Mouse (Mus musculus) C2C12 (cell line): ENCODE measurements around the gene Nmt1. TPM values are rescaled to one million over a fixed set of nuclear protein-coding genes. Genes with fewer than 3 reads are reported as not detected.

Experiments used
- H3K27me3 ChIP-seq: one replicate; pipeline ENCODE4 v1.6.1; 2011; ENCODE audit not compliant: control insufficient read depth, insufficient read depth, insufficient read length
- H3K36me3 ChIP-seq: one replicate; pipeline ENCODE4 v1.6.1; 2011; ENCODE audit not compliant: control insufficient read depth, insufficient read depth
- H3K4me3 ChIP-seq: one replicate; pipeline ENCODE4 v1.5.1; 2011; ENCODE audit warnings: mild to moderate bottlenecking, control low read depth; ENCODE audit not compliant: poor library complexity, insufficient read depth, severe bottlenecking
- H3K79me2 ChIP-seq: one replicate; pipeline ENCODE4 v1.6.1; 2011; ENCODE audit not compliant: control insufficient read depth, insufficient read depth
- H3K79me3 ChIP-seq: one replicate; pipeline ENCODE4 v1.6.1; 2011; ENCODE audit warnings: low read depth, control low read depth
- H3ac ChIP-seq: one replicate; pipeline ENCODE3; 2011; ENCODE audit warnings: low read depth; ENCODE audit not compliant: control insufficient read depth, insufficient read length
- CEBPB ChIP-seq: IDR thresholded peaks from one replicate; pipeline ENCODE4 v1.6.1; 2011; ENCODE audit warnings: low read depth, mild to moderate bottlenecking, control low read depth, moderate library complexity
- CTCF ChIP-seq: IDR thresholded peaks from one replicate; pipeline ENCODE4 v1.5.1; 2011; ENCODE audit not compliant: control insufficient read depth, insufficient read depth, insufficient read length
- FOSL1 ChIP-seq: IDR thresholded peaks from one replicate; pipeline ENCODE4 v1.8.0; 2011; ENCODE audit warnings: mild to moderate bottlenecking, low read length; ENCODE audit not compliant: poor library complexity, insufficient read depth, severe bottlenecking
- MAX ChIP-seq: IDR thresholded peaks from one replicate; pipeline ENCODE4 v1.6.1; 2011; ENCODE audit warnings: mild to moderate bottlenecking, control low read depth
- MYOD1 ChIP-seq: IDR thresholded peaks from one replicate; pipeline ENCODE4 v1.6.1; 2011; ENCODE audit warnings: low read depth; ENCODE audit not compliant: control insufficient read depth, insufficient read length
- MYOG ChIP-seq: IDR thresholded peaks from one replicate; pipeline ENCODE4 v1.6.1; 2011; ENCODE audit not compliant: control insufficient read depth, insufficient read length; ENCODE audit errors: extremely low read depth
- USF1 ChIP-seq: IDR thresholded peaks from one replicate; pipeline ENCODE4 v1.6.1; 2011; ENCODE audit warnings: low read depth, mild to moderate bottlenecking, control low read depth, moderate library complexity
- polyA plus RNA-seq: library from polyadenylated mRNA; unstranded; fragments of >200 nt; fragmentation: generic; extraction: Trizol; gene quantifications from one replicate; pipeline ENCODE4 v1.2.1, GENCODE M21; 2012; ENCODE audit warnings: missing spikeins

The Nmt1 gene
- polyA plus RNA-seq, 1 experiment = 64.9 TPM

DNA sequence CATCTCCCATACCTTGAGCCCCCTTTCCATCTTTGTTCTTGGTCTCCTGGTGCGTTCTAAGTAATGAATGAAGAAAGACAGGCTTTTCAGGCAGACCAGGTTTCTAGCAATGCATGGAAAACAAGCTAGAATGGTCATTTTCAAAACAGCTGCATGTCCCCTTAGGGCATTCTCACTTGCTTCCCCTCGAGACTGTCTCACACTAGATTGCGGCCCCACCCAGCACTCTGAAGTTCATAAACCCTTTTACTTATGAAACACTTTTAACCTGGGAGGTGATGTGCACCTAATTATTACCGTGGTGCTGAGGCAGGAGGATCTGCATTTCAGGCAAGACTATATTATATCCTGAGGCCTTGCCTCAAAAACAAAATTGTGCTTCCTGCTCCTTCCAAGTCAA is 85.8 kb downstream of the Nmt1 start:
- Histone ChIP-seq H3K79me3 (peaks cover 21% of the 10 kb centered on the region), H3K79me2 (peaks cover 38% of the 10 kb centered on the region), H3K27me3 (no peaks in the 10 kb centered on the region), H3K4me3 (no peak overlapping the region), H3K36me3 (peaks cover 12% of the 10 kb centered on the region), H3ac (no peak overlapping the region)
- no peak for TF ChIP-seq CEBPB
- TF ChIP-seq MYOG = no peak
- TF ChIP-seq FOSL1 = no peak
- no peak for TF ChIP-seq USF1
- TF ChIP-seq MAX = no peak
- TF ChIP-seq CTCF = no peak
- TF ChIP-seq MYOD1 = no peak

- H3K79me2 ChIP-seq = peaks cover 41% of the 10 kb centered on the region
- H3K4me3 ChIP-seq = peak overlapping the region; percentile 43
- peaks cover 15% of the 10 kb centered on the region for H3K36me3 ChIP-seq
- no peaks in the 10 kb centered on the region for H3K27me3 ChIP-seq
- H3ac ChIP-seq = peak overlapping the region; percentile 97
- TF ChIP-seq CTCF (no peak), FOSL1 (no peak), MYOD1 (no peak), MAX (no peak), CEBPB (no peak), MYOG (no peak), USF1 (no peak)
- H3K79me3 ChIP-seq = peaks cover 21% of the 10 kb centered on the region
Observed at GRCm38 (mm10) chr11:103114270-103114943, 86.4 kb downstream of the Nmt1 start.

- H3ac ChIP-seq = peak overlapping the region; percentile 97
- peaks cover 41% of the 10 kb centered on the region for H3K79me2 ChIP-seq
- H3K79me3 ChIP-seq = peaks cover 21% of the 10 kb centered on the region
- peak overlapping the region; percentile 43 for H3K4me3 ChIP-seq
- H3K27me3 ChIP-seq = no peaks in the 10 kb centered on the region
- peaks cover 15% of the 10 kb centered on the region for H3K36me3 ChIP-seq
- TF ChIP-seq MYOG (no peak), FOSL1 (no peak), MAX (peak; percentile 85), CEBPB (peak; percentile 60), USF1 (no peak), CTCF (no peak), MYOD1 (no peak)
Observed at GRCm38 (mm10) chr11:103115163-103116007, 87.4 kb downstream of the Nmt1 start.

DNA sequence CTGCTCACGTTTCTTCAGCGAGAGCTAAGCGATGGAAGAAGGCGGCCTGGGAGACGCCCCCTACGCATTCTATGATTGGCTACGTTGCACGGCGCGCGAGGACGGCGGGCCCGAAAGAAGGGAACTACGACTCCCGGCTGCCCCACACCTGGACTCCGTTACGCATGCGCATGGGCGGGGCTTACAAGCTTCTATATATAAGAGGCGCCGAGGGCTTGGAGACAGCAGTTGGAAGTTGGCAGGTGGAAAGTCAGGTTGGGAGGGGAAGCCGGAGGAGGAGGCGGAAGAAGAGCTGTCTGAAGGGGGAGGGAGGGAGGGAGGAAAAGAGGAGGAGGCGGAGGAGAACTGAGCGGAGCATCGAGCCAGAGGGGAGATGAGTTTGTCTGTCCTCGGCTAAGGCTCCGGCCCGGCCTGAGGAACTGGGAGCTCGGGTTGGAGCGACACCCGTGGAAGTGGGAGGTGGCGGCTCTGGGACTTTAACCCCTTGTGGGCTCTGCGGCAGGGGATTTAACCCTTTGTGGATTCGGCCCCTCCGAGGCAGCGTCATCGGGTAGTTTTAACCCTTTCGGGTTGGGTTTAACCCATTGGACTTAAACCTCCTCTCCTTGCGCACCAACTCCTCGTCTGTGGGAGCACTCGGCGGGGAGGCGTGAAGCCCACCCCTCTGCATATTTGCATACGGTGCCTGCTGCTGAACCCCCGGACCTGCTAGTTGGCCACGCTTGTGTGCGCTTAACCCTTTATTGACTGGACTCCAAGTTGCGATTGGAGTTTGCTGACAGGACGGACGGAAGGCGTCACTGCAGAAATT is 88.2 kb downstream of the Nmt1 start, which contains the start of gene Hexim1:
Gene Hexim1, plus strand, starts transcription at position 224 of the 811 bp plus-strand sequence.
- TF ChIP-seq USF1 = no peak
- no peak for TF ChIP-seq MYOD1
- no peak for TF ChIP-seq CEBPB
- no peak for TF ChIP-seq CTCF
- no peak for TF ChIP-seq MYOG
- TF ChIP-seq FOSL1 = no peak
- no peak for TF ChIP-seq MAX
- H3K27me3 ChIP-seq = no peaks in the 10 kb centered on the region
- peaks cover 41% of the 10 kb centered on the region for H3K79me2 ChIP-seq
- peaks cover 15% of the 10 kb centered on the region for H3K36me3 ChIP-seq
- peak within 1 kb of the TSS; percentile 62 for H3K4me3 ChIP-seq
- peaks cover 21% of the 10 kb centered on the region for H3K79me3 ChIP-seq
- H3ac ChIP-seq = peak within 1 kb of the TSS; percentile 97

- TF ChIP-seq MAX = no peak
- TF ChIP-seq FOSL1 = no peak
- peak; percentile 89 for TF ChIP-seq CTCF
- peak overlapping the region; percentile 78 for H3ac ChIP-seq
- peak overlapping the region; percentile 62 for H3K4me3 ChIP-seq
- no peaks in the 10 kb centered on the region for H3K27me3 ChIP-seq
- peaks cover 15% of the 10 kb centered on the region for H3K36me3 ChIP-seq
- peaks cover 21% of the 10 kb centered on the region for H3K79me3 ChIP-seq
- H3K79me2 ChIP-seq = peaks cover 41% of the 10 kb centered on the region
Observed at GRCm38 (mm10) chr11:103116959-103117590, 89.1 kb downstream of the Nmt1 start.
